Mouse (Mus musculus) C2C12 (cell line): ENCODE data around the gene Mrpl22. TPM values are rescaled to one million over a fixed set of nuclear protein-coding genes. Genes with fewer than 3 reads are reported as not detected.
"Not testable (repeated sequence)": the region's sequence is repeated elsewhere in the genome, so short reads cannot be mapped to it uniquely, and the experiment has no call there.

ENCODE experiments used
- H3K27me3 ChIP-seq: one replicate; pipeline ENCODE4 v1.6.1; 2011; ENCODE audit not compliant: control insufficient read depth, insufficient read depth, insufficient read length
- H3K36me3 ChIP-seq: one replicate; pipeline ENCODE4 v1.6.1; 2011; ENCODE audit not compliant: control insufficient read depth, insufficient read depth
- H3K4me3 ChIP-seq: one replicate; pipeline ENCODE4 v1.5.1; 2011; ENCODE audit warnings: mild to moderate bottlenecking, control low read depth; ENCODE audit not compliant: poor library complexity, insufficient read depth, severe bottlenecking
- H3K79me2 ChIP-seq: one replicate; pipeline ENCODE4 v1.6.1; 2011; ENCODE audit not compliant: control insufficient read depth, insufficient read depth
- H3K79me3 ChIP-seq: one replicate; pipeline ENCODE4 v1.6.1; 2011; ENCODE audit warnings: low read depth, control low read depth
- H3ac ChIP-seq: one replicate; pipeline ENCODE3; 2011; ENCODE audit warnings: low read depth; ENCODE audit not compliant: control insufficient read depth, insufficient read length
- CEBPB ChIP-seq: IDR thresholded peaks from one replicate; pipeline ENCODE4 v1.6.1; 2011; ENCODE audit warnings: low read depth, mild to moderate bottlenecking, control low read depth, moderate library complexity
- CTCF ChIP-seq: IDR thresholded peaks from one replicate; pipeline ENCODE4 v1.5.1; 2011; ENCODE audit not compliant: control insufficient read depth, insufficient read depth, insufficient read length
- FOSL1 ChIP-seq: IDR thresholded peaks from one replicate; pipeline ENCODE4 v1.8.0; 2011; ENCODE audit warnings: mild to moderate bottlenecking, low read length; ENCODE audit not compliant: poor library complexity, insufficient read depth, severe bottlenecking
- MAX ChIP-seq: IDR thresholded peaks from one replicate; pipeline ENCODE4 v1.6.1; 2011; ENCODE audit warnings: mild to moderate bottlenecking, control low read depth
- MYOD1 ChIP-seq: IDR thresholded peaks from one replicate; pipeline ENCODE4 v1.6.1; 2011; ENCODE audit warnings: low read depth; ENCODE audit not compliant: control insufficient read depth, insufficient read length
- MYOG ChIP-seq: IDR thresholded peaks from one replicate; pipeline ENCODE4 v1.6.1; 2011; ENCODE audit not compliant: control insufficient read depth, insufficient read length; ENCODE audit errors: extremely low read depth
- USF1 ChIP-seq: IDR thresholded peaks from one replicate; pipeline ENCODE4 v1.6.1; 2011; ENCODE audit warnings: low read depth, mild to moderate bottlenecking, control low read depth, moderate library complexity
- polyA plus RNA-seq: library from polyadenylated mRNA; unstranded; fragments of >200 nt; fragmentation: generic; extraction: Trizol; gene quantifications from one replicate; pipeline ENCODE4 v1.2.1, GENCODE M21; 2012; ENCODE audit warnings: missing spikeins

The Mrpl22 gene
- polyA plus RNA-seq, 1 experiment = 106 TPM

DNA sequence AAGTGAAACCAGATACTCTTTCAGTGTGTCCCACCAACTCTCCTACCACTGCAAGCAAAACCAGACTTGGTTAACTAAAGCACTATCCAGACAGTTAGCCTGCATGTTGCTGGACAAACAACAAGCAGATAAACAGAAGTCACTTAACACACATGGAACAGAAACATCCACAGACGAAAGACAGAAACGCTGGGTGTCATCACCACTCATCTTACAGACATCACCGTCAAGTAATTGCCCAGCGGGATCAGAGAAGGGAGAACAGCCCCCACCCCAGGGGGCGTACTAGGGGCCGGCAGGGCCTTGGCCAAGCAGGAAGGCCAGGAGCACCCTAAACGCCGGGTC is 3.7 kb upstream of the Mrpl22 start:
- H3ac ChIP-seq = peak overlapping the region; percentile 84
- no peak for TF ChIP-seq MYOG
- no peak for TF ChIP-seq FOSL1
- TF ChIP-seq CEBPB = no peak
- TF ChIP-seq MAX = no peak
- TF ChIP-seq USF1 = no peak
- TF ChIP-seq CTCF = no peak
- TF ChIP-seq MYOD1 = no peak

DNA sequence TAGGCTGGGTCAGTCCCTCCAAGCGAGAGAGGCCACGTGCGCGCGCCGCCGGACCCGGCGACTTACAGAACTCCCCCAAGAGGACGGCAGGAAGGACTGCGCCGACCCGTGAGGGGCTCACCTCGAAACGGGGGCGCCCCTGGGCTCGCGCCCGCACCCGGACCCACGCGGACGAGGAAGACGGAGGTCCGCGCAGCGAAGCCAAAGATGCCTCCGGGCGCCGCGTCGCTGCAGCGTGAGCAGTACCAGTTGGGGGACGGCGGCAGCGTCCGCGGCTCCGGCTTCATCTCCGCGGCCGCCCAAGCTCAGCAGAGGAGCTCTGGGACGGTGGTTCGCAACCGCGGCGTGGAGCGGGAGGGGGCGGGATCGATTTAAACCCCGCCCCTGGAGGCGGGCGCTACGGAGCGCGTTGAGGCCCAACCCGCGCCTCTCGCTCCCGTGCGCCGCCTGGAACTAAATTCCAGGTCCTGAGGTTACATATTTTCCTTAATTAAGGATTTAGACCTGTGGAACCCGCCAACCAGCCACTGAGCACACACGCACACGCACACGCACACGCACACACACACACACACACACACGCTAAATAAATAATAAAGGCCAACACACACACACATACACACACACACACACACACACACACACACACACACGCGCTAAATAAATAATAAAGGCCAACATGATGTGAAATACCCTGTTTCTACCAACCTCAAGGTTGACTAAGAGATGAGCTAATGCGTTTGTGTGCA is 3.1 kb upstream of the Mrpl22 start, which contains the start of gene Gemin5:
Gemin5 (minus strand) TSS at position 373 of the 749 bp plus-strand sequence.
- H3K4me3 ChIP-seq = peak within 1 kb of the TSS; percentile 89
- no peaks in the 10 kb centered on the region for H3K27me3 ChIP-seq
- H3K79me2 ChIP-seq = peaks cover 60% of the 10 kb centered on the region
- peaks cover 43% of the 10 kb centered on the region for H3K36me3 ChIP-seq
- H3K79me3 ChIP-seq = peaks cover 34% of the 10 kb centered on the region
- H3ac ChIP-seq = peak within 1 kb of the TSS; percentile 84
- no peak for TF ChIP-seq FOSL1
- peak; percentile 59 for TF ChIP-seq MAX
- TF ChIP-seq USF1 = peak; percentile 23
- TF ChIP-seq CEBPB = peak; percentile 43
- TF ChIP-seq MYOD1 = no peak
- no peak for TF ChIP-seq MYOG
- TF ChIP-seq CTCF = no peak

More for the DNA sequence above, 3.7 kb upstream of the Mrpl22 start:
- H3K79me2 ChIP-seq = peaks cover 54% of the 10 kb centered on the region
- peak overlapping the region; percentile 89 for H3K4me3 ChIP-seq
- no peaks in the 10 kb centered on the region for H3K27me3 ChIP-seq
- peaks cover 43% of the 10 kb centered on the region for H3K36me3 ChIP-seq
- peaks cover 31% of the 10 kb centered on the region for H3K79me3 ChIP-seq

DNA sequence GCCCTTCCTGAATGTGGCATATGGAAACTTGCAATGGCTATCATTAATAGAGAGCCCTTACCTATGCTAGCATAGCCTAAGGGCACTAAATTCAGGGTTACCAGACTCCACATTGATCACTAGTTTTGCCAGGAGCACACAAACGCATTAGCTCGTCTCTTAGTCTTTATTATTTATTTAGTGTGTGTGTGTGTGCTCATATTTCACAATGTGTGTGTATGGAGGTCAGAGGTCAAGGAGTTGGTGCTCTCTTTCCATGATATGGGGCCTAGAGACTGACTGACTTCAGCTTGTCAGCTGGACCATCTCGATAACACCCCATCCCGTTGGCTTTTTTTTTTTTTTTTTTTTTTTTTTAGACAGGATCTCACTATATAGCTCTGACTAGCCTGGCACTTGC is 1.8 kb upstream of the Mrpl22 start:
- Histone ChIP-seq H3K79me2 (peaks cover 58% of the 10 kb centered on the region), H3ac (no peak overlapping the region), H3K27me3 (no peaks in the 10 kb centered on the region), H3K4me3 (no peak overlapping the region), H3K79me3 (peaks cover 34% of the 10 kb centered on the region), H3K36me3 (peaks cover 42% of the 10 kb centered on the region)
- TF ChIP-seq CTCF (no peak), MAX (no peak), CEBPB (no peak), FOSL1 (no peak), MYOD1 (no peak), USF1 (no peak), MYOG (no peak)

DNA sequence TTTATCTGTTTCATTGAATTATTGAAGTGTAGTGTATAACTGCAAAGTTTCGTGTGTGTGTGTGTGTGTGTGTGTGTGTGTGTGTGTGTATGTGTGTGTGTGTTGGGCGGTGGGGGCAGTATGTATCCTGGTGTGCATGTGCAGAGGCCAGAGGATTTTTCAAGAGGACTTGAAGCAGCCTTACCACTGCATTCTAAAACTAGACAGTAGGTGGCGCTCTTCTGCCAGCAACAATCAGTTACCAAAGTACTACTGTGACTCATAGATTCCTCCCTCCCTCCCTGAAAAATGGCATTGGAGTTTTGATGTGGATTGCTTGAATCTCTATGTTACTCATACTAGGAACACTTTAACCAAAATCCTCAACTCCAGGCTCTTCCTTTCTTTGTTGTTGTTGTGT is 8.1 kb downstream of the Mrpl22 start:
- Histone ChIP-seq H3ac (no peak overlapping the region), H3K27me3 (no peaks in the 10 kb centered on the region), H3K36me3 (peaks cover 54% of the 10 kb centered on the region), H3K79me2 (no peaks in the 10 kb centered on the region), H3K4me3 (no peak overlapping the region), H3K79me3 (no peaks in the 10 kb centered on the region)
- TF ChIP-seq FOSL1 (no peak), CTCF (peak; percentile 47)

DNA sequence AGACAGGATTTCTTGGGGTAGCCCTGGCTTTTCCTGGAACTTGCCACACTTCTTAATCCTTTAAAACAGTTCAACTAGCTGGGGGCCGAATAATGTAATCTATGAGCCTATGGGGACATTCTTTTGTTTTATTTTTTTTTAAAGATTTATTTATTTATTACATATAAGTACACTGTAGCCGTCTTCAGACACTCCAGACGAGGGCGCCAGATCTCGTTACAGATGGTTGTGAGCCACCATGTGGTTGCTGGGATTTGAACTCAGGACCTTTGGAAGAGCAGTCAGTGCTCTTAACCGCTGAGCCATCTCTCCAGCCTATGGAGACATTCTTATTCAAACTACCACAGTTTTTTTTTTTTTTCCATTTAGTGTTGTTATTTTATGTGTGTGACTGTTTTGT is 8.5 kb downstream of the Mrpl22 start:
- H3K27me3 ChIP-seq, H3ac ChIP-seq, H3K79me3 ChIP-seq, H3K79me2 ChIP-seq, H3K4me3 ChIP-seq: not testable (repeated sequence)
- peaks cover 50% of the 10 kb centered on the region for H3K36me3 ChIP-seq

DNA sequence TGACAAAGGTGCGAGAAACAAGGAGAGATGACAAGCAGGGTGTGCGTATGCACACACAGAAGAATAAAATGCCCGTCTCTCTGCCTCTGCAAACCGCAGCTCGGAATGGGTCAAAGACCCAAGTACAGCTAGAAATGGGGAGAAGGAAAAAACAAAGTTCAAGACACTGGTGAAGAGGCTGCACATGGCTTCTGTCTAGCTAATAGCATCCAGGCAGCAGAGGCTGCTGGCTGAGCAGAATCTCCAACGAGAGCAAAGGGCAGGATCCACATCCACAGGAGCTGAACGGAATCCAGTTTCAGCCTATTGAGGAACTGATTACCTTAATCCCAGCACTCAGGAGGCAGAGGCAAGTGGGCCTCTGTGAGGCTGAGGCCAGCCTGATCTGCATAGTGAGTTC is 9.3 kb downstream of the Mrpl22 start:
- peaks cover 42% of the 10 kb centered on the region for H3K36me3 ChIP-seq
- H3K79me2 ChIP-seq = no peaks in the 10 kb centered on the region
- no peaks in the 10 kb centered on the region for H3K27me3 ChIP-seq
- H3K4me3 ChIP-seq = no peak overlapping the region
- no peak overlapping the region for H3ac ChIP-seq
- TF ChIP-seq MAX (no peak), MYOD1 (no peak), CEBPB (no peak), MYOG (no peak), FOSL1 (no peak), USF1 (no peak), CTCF (no peak)
- no peaks in the 10 kb centered on the region for H3K79me3 ChIP-seq
